Mouse (Mus musculus): ENCODE measurements around the gene Twist2.

The Twist2 gene

DNA sequence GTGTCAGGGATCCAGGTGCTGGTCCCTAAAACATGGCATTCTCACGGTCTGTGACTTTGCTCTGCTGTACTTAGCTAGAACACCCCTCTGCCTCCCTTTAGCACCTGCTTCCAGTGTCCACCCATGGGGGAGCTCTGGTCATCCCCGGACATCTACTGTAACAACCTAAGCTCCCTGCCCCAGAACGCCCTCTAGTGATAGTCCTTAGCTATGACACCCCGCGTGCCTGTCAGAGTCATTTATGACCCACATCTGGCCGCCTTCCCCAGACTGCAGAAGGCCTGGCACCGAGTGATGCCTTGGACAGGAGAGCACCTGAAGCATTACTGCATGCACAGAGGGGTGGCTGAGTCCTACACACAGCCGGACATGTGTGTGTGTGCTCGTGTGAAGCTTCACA lies 18.0 kb downstream of the Twist2 start:
- no peak for DNase-seq

GRCm38 (mm10) chr1:91820531-91820930 lies 19.3 kb downstream of the Twist2 start:
- no peak for DNase-seq

- DNase-seq: no peak
These were observed 21.1 kb downstream of the Twist2 start for GRCm38 (mm10) chr1:91822316-91822824.

DNA sequence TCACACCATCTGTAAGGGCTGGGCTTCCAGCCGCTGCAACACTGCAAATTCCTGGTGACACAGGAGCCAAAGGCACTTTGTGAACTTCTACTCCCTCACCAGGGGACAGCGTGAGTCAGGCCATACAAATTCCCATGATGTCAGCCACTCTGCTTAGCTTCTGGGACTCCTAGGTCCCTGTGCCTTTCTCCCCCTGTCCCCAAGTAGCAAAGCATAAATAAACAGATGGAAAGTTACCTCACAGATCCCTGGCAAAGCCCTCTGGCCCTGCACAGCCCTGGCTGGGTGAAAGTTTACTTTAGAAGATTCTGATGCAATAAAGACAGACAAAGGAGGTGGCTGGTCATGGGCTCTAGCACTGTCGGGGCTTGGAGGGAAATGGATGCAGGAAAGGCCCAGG lies 22.3 kb downstream of the Twist2 start:
- DNase-seq: no peak

GRCm38 (mm10) chr1:91823951-91824350 lies 22.7 kb downstream of the Twist2 start:
- no peak for DNase-seq

DNA sequence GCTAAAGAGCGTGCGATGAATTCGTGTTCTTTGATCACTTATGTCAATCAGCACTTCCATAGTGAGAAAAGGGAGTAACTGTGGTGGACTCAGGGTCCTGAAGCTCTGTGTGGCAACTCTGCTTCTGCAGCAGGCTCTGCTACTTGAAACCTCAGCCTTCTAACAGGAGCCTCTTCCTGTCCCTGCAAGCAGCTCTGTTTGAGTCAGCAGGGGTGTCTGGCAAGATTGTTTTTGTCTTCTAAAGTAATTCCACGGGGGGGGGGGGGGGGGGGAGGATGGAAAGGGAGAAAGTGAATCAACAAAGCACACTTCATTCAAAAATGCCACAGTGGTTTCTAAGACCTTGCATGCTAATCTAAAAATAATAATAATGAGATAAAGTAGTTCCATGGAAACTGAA lies 24.0 kb downstream of the Twist2 start:
- no peak for DNase-seq

GRCm38 (mm10) chr1:91831978-91832377 lies 30.7 kb downstream of the Twist2 start:
- DNase-seq: no peak

GRCm38 (mm10) chr1:91839557-91839956 lies 38.3 kb downstream of the Twist2 start:
- no peak for DNase-seq

- no peak for DNase-seq
These were observed 38.7 kb downstream of the Twist2 start for GRCm38 (mm10) chr1:91839979-91840378.

DNA sequence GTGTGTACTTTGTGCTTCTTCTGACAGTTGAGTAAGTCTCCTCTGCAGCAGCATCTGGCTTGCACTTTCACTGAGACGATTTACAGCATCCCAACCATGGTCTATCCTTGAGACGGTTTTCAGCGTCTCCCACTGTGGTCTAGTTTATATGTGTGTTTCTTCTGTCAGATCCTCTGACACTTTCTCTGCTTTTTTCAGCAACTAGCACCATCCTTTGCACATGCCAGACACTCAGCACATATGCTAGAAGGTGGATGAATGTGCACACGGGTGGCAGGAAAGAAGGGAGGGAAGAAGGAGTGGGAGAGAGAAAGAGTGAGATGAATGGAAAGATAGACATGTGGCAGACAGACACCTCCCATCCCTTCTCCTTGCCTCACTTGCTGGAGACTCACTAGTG lies 43.0 kb downstream of the Twist2 start:
- no peak for DNase-seq

- DNase-seq: no peak
These were observed 43.6 kb downstream of the Twist2 start for GRCm38 (mm10) chr1:91844681-91845379.

GRCm38 (mm10) chr1:91845380-91845957 lies 44.2 kb downstream of the Twist2 start:
- DNase-seq: no peak

DNA sequence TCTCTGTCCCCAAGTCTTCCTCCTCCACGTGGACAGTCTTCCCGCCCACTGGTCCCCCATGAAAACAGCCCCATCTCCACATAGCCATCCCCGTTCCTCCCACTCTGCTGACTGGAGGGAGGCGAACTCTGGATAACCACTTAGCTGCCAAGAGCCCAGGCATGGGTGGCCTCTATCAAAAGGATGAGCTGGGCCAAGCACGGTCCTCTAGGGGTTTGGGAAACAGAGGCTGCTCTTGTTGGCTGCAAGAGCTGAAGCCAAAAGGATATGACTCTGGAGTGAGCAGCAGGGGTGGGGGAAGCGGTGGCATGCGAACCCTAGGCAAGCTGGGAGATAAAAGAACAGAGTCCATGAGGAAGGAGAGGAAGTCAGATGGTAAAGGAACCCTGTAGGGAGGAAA lies 50.0 kb downstream of the Twist2 start:
- no peak for DNase-seq

- DNase-seq: no peak
These were observed 55.8 kb downstream of the Twist2 start for GRCm38 (mm10) chr1:91856771-91857664.

- no peak for DNase-seq
These were observed 57.0 kb downstream of the Twist2 start for GRCm38 (mm10) chr1:91858101-91858790.

DNA sequence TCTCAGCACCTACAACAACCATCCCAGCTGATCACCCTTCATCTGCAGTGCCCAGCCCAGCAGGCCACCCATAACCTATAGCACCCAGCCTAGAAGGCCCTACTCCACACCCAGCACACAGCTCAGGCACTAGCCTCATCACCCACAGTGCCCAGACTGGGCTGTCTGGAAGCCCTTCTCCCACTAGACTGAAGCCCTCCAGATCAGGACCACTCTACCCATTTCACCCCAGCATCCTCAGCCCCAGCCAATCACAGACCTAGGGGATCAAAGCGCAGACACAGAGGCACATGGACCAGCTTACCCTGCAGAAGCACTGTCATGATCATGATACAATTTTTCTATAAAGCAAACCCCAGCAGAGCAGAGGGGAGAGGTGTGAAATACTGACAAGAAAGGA lies 57.6 kb downstream of the Twist2 start:
- DNase-seq: no peak

DNA sequence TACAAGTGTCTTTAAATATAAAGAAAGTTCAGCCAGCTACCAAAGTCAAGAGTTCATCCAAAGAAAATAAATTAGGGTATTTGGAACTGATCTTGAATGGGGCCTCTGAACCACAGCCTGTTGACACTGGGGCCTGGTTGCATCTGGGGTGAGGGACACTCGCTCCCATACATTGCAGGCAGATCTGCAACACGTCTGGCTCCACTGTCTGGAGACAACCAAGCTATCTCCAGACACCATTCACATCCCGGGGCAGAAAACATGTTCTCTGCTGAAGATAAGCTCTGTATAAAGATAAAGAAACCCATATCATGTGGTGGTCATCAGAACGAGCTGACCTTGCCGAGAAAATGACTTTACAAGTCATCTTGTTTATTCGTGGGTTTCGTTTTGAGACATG lies 60.2 kb downstream of the Twist2 start:
- DNase-seq: no peak

DNA sequence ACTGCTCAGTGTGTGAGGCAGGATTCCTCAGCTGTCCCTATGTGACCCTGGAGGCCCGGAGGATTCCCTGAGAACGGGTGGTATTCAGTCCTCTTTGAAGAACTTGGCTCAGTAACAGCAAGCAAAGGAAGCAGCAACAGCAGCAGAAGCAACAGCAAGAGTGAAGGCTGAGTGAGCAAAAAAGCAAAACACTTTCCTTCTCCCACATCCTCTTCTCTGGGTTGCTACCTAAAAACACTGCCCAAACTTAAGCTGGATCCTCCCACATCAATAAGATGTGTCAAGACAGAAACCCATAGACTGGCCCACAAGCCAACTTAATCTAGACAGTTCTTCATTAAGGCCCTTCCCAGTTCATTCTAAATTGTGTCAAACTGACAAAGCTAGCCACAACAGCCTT lies 64.7 kb downstream of the Twist2 start:
- no peak for DNase-seq

DNA sequence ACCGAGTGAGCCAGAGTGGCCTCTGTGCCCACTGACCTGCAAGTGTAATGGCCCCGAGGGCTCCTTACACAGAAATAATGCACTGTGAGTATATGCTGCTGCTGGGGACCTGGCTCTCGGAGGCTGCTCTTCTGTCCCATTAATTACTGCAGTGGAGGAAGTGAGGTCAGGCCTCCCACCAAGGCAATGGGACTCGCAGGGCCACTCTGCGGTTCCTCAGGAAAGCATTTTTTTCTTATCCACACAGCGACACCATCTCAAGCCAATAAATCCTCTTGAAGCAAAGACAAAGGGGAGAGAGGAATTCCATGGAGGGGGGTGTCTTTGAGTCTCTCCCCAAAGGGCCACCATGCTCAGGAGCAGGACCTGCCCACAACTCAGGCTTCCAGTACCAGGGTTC lies 69.8 kb downstream of the Twist2 start:
- no peak for DNase-seq

GRCm38 (mm10) chr1:91872388-91873059 lies 71.3 kb downstream of the Twist2 start:
- DNase-seq: no peak

- DNase-seq: no peak
These were observed 72.5 kb downstream of the Twist2 start for GRCm38 (mm10) chr1:91873572-91874285.

- DNase-seq: peak in 1 of 2 experiments; percentile 39
These were observed 73.4 kb downstream of the Twist2 start for GRCm38 (mm10) chr1:91874633-91875032.

Measured in spleen, adult 18-20 months (tissue).